Mouse (Mus musculus) ES-Bruce4 (cell line): Measurements from ENCODE around the gene Astl.

Experiments
- CTCF ChIP-seq: IDR thresholded peaks from one replicate; pipeline ENCODE4 v1.8.1; 2011; ENCODE audit warnings: low read depth, low read length
- EP300 ChIP-seq: IDR thresholded peaks from 2 replicates; pipeline ENCODE4 v1.6.1; 2011; ENCODE audit warnings: low read depth, low read length; ENCODE audit not compliant: insufficient read depth
- POLR2A ChIP-seq: IDR thresholded peaks from one replicate; pipeline ENCODE4 v1.8.1; 2011; ENCODE audit warnings: low read length; ENCODE audit not compliant: insufficient read depth

DNA sequence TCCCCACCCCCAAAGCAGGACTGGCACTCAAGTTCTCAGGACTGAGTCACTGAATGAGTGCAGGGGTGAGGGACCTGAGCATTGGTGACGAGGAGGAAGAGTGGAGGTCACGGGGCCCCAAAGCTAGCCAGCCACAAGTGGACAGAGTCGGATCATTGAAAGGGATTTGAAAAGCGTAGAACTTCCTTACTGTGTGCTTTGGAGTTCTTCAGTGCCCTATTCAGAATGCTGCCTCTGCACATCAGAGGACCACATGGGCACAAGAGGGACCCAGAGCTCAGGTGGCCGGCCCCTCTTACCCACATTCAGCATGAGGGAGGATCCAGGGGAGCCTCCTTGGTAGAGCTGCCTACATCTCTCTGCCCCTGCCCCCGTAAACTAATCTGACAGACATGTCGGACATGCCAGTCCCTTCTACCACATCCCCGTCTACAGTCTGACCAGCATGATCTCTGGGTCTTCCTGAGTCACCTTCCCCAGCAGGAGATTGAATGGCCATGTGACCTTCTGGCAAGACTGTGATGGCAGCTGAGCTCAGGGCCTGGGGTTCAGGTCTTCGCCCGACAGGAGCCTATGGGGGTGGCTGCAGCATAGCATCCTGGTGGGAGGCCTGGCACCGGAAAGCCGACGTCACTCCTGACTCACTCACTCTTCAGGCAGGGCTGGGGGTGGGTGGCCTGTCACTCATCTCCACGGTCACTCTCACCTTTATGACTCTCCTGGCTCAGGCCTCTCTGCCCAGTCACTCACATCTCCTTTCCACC, 5.5 kb upstream of the Astl start:
- no peak for TF ChIP-seq CTCF
- no peak for TF ChIP-seq POLR2A
- no peak for TF ChIP-seq EP300
